Mouse (Mus musculus) embryonic facial prominence, embryonic 13.5 days (tissue): ENCODE measurements around the gene Fbxl15. TPM values are rescaled to one million over a fixed set of nuclear protein-coding genes. Genes with fewer than 3 reads are reported as not detected.

ENCODE experiments used
- ATAC-seq: fragments of 200-750 bp; cut with Nextera tagmentation; 2 replicates; pipeline ENCODE4 v1.8.0; 2017; ENCODE audit warnings: low read depth; ENCODE audit not compliant: insufficient number of reproducible peaks, insufficient read depth, low FRiP score, low TSS enrichment
- H3K27ac ChIP-seq: fragments of 300-500 bp; sonication (generic); 2 replicates; pipeline ENCODE4 v1.5.1; 2015; ENCODE audit warnings: moderate library complexity, mild to moderate bottlenecking, inconsistent platforms
- H3K27me3 ChIP-seq: fragments of 300-500 bp; sonication (generic); 2 replicates; pipeline ENCODE4 v1.6.1; 2015; ENCODE audit warnings: mild to moderate bottlenecking, inconsistent platforms
- H3K36me3 ChIP-seq: fragments of 300-500 bp; sonication (generic); 2 replicates; pipeline ENCODE4 v1.6.1; 2015; ENCODE audit warnings: mild to moderate bottlenecking, inconsistent platforms
- H3K4me1 ChIP-seq: fragments of 300-500 bp; sonication (generic); 2 replicates; pipeline ENCODE4 v1.6.1; 2015; ENCODE audit warnings: inconsistent platforms
- H3K4me2 ChIP-seq: fragments of 300-500 bp; sonication (generic); 2 replicates; pipeline ENCODE4 v1.6.1; 2015; ENCODE audit warnings: moderate library complexity, mild to moderate bottlenecking, inconsistent platforms
- H3K4me3 ChIP-seq: fragments of 300-500 bp; sonication (generic); 2 replicates; pipeline ENCODE4 v1.5.1; 2015; ENCODE audit warnings: mild to moderate bottlenecking, inconsistent platforms
- H3K9ac ChIP-seq: fragments of 300-500 bp; sonication (generic); 2 replicates; pipeline ENCODE4 v1.6.1; 2015; ENCODE audit warnings: mild to moderate bottlenecking, inconsistent platforms
- H3K9me3 ChIP-seq: fragments of 300-500 bp; sonication (generic); 2 replicates; pipeline ENCODE4 v1.6.1; 2016; ENCODE audit warnings: inconsistent platforms
- WGBS: fragments of 180-500 bp; shearing (Covaris S2); methylation state at CpG from one replicate; pipeline ENCODE4 v1.1.7; 2015; ENCODE audit warnings: mixed read lengths; 5-methylcytosine and 5-hydroxymethylcytosine counted together
- polyA plus RNA-seq: library from polyadenylated mRNA; unstranded; fragments of >200 nt; fragmentation: Nextera tagmentation; extraction: Ambion mirVana; gene quantifications from 2 replicates; pipeline ENCODE4 v1.2.1, GENCODE M21; 2015

Gene Fbxl15
- polyA plus RNA-seq, 1 experiment from 2014 or later = 16.5 TPM

DNA sequence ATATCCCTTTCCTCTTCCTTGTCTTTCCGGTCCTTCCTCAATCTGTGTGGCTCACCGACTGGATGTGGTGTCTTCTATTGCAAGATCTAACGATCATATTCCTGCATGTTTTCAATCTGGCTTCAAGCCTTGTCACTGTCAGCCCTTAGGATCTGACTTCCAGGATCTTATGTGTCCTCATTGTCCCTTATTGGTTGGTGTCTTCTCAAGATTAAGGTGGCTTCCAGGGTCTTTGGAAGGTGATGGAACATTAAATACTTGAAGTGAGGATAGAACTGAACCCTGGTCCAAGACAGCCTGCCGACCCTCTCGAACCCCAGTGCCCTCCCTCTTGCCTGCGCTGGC lies 10.9 kb downstream of the Fbxl15 start:
- WGBS = 50% methylated on average over 6 of the region's 6 CpGs
- Histone ChIP-seq H3K36me3 (no peaks in the 10 kb centered on the region), H3K9ac (peak overlapping the region; percentile 49; the same call in 1 of the 2 replicates), H3K27me3 (no peaks in the 10 kb centered on the region), H3K4me3 (peak overlapping the region; percentile 72), H3K4me1 (peaks cover 21% of the 10 kb centered on the region), H3K4me2 (peak overlapping the region; percentile 50), H3K27ac (no peak overlapping the region), H3K9me3 (no peaks in the 10 kb centered on the region)
- no peak for ATAC-seq

DNA sequence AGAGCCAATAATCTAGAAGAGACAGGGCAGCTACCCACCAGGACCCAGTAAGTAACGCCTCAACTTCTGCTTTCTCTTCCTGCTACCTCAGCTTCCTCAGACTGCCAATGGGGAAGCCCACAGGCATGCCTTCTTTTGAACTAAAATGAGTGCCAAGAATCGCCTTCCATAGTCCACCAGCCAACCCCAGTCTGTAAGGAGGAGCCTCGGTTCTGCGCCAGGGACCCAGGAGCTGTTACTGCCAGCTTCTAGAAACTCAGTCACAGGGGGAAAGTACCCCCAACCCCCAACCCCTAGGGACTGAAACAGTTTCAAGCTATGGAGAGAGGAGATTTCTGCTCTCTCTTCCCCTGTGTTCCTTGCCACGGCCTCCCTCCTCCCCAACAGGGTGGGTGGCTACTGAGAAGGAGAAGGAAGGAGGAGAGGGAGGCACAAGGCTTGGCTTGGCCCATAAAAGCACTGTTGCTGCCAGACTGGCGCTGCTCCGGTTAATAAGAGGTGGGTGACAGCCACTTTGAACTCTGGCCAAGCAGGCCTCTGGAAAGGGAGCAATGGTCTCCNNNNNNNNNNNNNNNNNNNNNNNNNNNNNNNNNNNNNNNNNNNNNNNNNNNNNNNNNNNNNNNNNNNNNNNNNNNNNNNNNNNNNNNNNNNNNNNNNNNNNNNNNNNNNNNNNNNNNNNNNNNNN lies 11.4 kb downstream of the Fbxl15 start:
- peaks cover 21% of the 10 kb centered on the region for H3K4me1 ChIP-seq
- 0 out of 2 replicates have a peak overlapping the region, but pooled peaks have one; percentile 49 for H3K9ac ChIP-seq
- no peaks in the 10 kb centered on the region for H3K36me3 ChIP-seq
- H3K27ac ChIP-seq = no peak overlapping the region
- no peak overlapping the region for H3K4me3 ChIP-seq
- 78% methylated on average over 7 of the region's 7 CpGs for WGBS
- H3K4me2 ChIP-seq = peak overlapping the region; percentile 50
- peaks cover 3% of the 10 kb centered on the region for H3K27me3 ChIP-seq
- H3K9me3 ChIP-seq = no peaks in the 10 kb centered on the region
- ATAC-seq = no peak

DNA sequence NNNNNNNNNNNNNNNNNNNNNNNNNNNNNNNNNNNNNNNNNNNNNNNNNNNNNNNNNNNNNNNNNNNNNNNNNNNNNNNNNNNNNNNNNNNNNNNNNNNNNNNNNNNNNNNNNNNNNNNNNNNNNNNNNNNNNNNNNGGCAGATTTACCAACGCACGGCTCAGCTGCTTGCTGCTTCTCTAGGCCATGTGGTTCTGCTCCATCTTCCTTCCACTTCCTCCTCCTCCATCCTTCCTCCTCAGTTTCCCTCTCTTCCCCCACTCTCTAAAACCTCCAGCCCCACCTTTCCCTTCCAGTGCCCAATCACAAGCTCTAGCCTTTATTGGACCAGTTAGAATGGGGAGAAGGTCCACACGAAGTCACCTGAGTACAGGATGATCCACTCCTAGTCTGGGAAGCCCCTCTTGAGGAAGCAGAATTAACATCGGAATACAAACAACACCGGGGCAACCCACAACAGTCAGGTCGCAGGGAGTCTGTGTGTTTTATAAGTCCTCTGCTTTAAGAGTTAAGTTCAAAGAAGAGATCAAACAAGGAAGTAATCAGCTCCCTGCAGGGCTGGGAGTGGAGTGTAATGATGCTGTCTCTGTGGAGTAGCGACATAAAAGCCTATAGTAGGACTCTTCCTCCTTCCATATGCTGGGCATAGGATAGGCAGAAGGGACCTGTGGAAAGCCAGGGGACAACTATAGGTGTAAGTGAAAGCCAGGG lies 16.9 kb downstream of the Fbxl15 start:
- no peak for ATAC-seq
- H3K9me3 ChIP-seq = no peaks in the 10 kb centered on the region
- WGBS = 26% methylated on average over 7 of the region's 7 CpGs
- no peak overlapping the region for H3K4me3 ChIP-seq
- H3K4me1 ChIP-seq = peaks cover 11% of the 10 kb centered on the region
- H3K27me3 ChIP-seq = peaks cover 21% of the 10 kb centered on the region
- no peak overlapping the region for H3K4me2 ChIP-seq
- no peak overlapping the region for H3K9ac ChIP-seq
- no peaks in the 10 kb centered on the region for H3K36me3 ChIP-seq
- no peak overlapping the region for H3K27ac ChIP-seq

DNA sequence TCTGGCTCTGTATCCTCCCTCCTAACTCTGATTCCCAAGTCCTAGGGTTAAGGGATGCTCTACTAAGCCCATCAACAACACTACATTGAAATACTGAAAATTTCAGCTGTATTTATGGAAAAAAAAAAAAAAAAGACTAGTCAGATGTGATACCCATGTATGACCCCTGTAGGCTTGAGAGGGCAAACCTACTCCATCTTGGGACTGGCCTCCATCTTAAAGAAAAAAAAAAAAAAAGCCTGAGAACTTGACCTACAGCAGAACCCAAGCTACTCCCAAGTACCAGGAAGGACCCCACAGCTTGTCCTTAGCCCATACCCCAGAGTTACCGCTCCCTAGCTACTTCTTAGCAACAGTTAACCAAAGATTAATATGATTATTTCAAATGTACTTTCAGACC lies 19.2 kb downstream of the Fbxl15 start:
- Histone ChIP-seq H3K4me1 (peaks cover 15% of the 10 kb centered on the region), H3K9ac (no peak overlapping the region), H3K36me3 (no peaks in the 10 kb centered on the region), H3K27me3 (peaks cover 26% of the 10 kb centered on the region), H3K4me3 (no peak overlapping the region), H3K9me3 (no peaks in the 10 kb centered on the region), H3K4me2 (no peak overlapping the region), H3K27ac (no peak overlapping the region)
- WGBS = 97% methylated on average over 1 of the region's 1 CpGs
- ATAC-seq = no peak

DNA sequence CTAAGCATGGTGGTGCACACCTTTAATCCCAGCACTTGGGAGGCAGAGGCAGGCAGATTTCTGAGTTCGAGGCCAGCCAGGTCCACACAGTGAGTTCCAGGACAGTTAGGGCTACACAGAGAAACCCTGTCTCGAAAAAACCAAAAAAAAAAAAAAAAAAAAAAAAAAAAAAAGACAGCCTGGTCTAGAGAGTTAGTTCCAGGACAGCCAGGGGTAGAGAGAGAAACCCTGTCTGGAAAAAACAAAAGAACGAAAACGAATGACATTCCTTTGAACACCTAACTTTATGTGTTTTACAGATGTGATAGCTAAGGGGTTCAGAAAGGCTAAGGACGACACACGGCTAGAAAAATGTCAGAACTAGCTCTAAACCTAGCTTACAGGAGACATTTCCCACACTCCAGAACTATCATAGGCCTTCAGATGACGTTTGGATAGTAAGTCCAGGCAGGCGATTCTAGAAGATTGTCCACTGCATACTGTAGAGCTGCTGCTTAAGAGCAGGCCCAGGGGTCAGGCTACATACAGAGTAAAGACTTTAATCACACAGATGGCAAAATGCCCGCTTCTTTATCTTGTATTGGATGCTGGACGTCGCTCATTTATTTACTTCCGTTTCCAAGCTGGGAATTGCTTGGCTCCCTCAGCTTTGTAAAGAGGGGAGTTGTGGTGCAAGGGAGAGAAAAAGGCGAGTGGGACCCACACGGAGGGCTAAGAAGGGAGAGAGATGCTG lies 20.1 kb downstream of the Fbxl15 start:
- Histone ChIP-seq H3K9ac (peak overlapping the region; percentile 86), H3K4me2 (peak overlapping the region; percentile 76), H3K27me3 (peaks cover 26% of the 10 kb centered on the region), H3K4me1 (peaks cover 15% of the 10 kb centered on the region), H3K36me3 (no peaks in the 10 kb centered on the region), H3K9me3 (no peaks in the 10 kb centered on the region), H3K4me3 (peak overlapping the region; percentile 69), H3K27ac (peak overlapping the region; percentile 72)
- ATAC-seq = no peak
- WGBS = 31% methylated on average over 14 of the region's 14 CpGs

DNA sequence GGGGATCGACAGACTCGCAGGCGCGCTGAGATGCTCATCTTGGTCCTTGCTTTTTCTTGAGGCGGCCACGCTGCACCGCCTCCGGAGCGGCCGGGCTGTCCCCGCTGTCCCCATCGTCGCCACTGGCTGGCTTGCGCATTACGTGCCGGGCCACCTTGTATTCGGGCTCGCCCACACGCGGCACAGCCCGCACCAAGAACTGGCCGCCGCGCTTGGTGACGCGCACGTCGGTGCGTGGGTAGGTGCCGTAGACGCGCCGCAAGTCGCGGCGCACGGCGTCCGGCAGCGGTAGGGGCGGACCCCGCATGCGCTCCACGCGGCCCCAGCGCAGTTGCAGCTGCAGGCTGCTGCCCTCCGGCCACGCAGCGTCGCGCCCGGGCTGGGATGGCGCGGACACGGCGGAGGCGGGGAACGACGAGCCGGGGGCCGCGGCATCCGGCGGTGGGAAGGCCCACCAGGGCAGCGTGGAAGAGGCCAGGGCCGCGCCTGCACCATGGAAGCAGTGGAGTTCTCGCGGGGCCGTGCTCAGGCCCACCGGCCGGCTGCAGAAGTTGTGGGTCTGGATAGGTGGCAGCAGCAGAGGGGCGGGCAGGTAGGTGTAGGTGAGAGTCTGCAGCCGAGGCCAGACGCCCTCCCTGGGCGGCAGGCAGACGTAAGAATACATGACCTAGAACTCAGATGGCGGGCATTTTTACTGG lies 20.9 kb downstream of the Fbxl15 start:
- Histone ChIP-seq H3K36me3 (no peaks in the 10 kb centered on the region), H3K27me3 (peaks cover 26% of the 10 kb centered on the region), H3K4me1 (peaks cover 15% of the 10 kb centered on the region), H3K4me3 (peak overlapping the region; percentile 69), H3K4me2 (peak overlapping the region; percentile 76), H3K9me3 (no peaks in the 10 kb centered on the region), H3K27ac (peak overlapping the region; percentile 72), H3K9ac (peak overlapping the region; percentile 86)
- WGBS = under 1% methylated on average over 78 of the region's 78 CpGs
- ATAC-seq = peak; percentile 81

DNA sequence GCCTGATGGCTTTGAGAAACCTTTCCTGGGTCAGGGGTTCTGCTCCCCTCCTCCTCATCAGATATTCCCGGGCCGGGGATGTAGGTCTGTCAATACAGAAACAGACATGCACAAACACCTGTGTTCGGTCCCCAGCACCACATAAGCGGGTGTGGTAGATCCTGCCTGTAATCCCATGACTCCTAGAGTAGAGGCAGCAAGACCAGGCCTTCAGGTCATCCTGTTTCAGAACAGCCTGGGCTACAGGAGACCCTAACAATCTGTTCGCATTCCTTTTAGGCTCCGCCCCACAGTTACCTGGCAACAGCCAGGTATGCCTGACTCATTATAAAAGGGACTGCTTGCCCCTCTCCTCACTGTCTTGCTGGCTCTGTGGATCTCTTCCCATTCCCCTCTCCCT lies 21.6 kb downstream of the Fbxl15 start:
- Histone ChIP-seq H3K27me3 (peaks cover 21% of the 10 kb centered on the region), H3K36me3 (no peaks in the 10 kb centered on the region), H3K4me2 (peak overlapping the region; percentile 76), H3K9me3 (no peaks in the 10 kb centered on the region), H3K4me3 (peak overlapping the region; percentile 69), H3K27ac (no peak overlapping the region), H3K9ac (peak overlapping the region; percentile 86), H3K4me1 (peaks cover 15% of the 10 kb centered on the region)
- WGBS = 21% methylated on average over 6 of the region's 6 CpGs
- no peak for ATAC-seq

DNA sequence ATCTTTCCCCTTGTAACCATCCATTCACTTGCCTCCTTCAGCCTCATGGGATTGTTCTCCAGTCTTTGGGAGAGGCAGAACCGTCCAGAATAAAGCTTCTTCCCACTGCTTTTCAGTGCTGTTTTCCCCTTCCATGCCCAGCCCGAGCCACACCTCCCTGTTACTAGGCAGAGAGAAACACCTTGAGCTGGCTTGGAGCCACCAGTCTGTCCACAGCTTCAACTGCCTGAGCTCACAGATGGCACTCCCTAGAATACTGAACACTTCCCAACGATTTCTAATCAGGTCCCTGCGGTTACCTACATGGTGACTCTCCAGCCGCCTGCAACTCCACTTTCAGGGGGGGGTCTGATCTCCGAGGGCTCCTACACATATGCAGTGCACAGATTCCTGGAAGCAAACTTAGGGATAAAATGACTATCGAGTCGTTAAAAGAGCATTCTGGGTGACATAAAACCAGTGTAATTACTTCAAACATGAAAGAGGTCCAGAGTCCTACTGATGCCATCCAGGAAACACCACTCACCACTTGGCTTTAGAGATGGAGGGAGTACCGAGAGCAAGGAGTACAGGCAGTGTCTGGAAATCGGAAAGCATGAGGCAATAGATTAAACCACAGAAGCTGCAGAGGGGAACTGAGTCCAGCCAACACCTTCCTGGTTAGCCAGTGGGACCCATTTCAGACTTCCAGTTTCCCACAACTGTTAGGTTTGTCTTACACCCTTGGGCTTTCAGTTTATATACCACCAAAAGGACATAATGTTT lies 22.4 kb downstream of the Fbxl15 start, which contains the start of gene 2310034G01Rik:
Gene 2310034G01Rik, minus strand, starts transcription at position 135 of the 765 bp plus-strand sequence.
- Histone ChIP-seq H3K27ac (peak within 1 kb of the TSS; percentile 72), H3K4me1 (peaks cover 15% of the 10 kb centered on the region), H3K4me3 (peak within 1 kb of the TSS; percentile 69), H3K9ac (peak within 1 kb of the TSS; percentile 86), H3K36me3 (no peaks in the 10 kb centered on the region), H3K27me3 (peaks cover 15% of the 10 kb centered on the region), H3K4me2 (peak within 1 kb of the TSS; percentile 76), H3K9me3 (no peaks in the 10 kb centered on the region)
- WGBS = 60% methylated on average over 10 of the region's 10 CpGs
- no peak for ATAC-seq

DNA sequence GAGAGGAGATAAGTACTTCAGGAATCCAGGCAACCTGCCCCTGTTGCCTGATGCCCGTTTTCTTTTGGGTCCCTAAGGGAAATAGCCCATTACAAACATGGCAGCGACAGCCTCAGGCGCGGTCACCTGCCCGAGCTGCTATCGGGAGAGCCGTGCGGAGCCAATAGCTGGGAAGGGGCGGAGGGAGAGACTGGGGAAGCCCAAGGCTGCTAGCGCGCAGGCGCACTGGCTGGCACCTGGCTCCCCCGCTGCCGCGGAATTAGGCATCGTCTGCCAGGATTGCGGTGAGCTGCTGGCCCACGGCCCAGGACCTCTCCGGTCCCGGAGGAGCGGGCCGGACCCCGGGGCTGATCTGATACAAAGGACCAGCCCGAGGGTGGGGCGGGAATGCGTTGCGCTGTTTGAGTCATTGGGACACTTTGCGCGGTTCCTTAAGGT lies 28.7 kb downstream of the Fbxl15 start:
- Histone ChIP-seq H3K9ac (peak overlapping the region; percentile 65), H3K27me3 (peaks cover 35% of the 10 kb centered on the region), H3K4me3 (peak overlapping the region; percentile 49), H3K4me1 (peaks cover 5% of the 10 kb centered on the region), H3K4me2 (peak overlapping the region; percentile 79), H3K36me3 (no peaks in the 10 kb centered on the region), H3K9me3 (no peaks in the 10 kb centered on the region), H3K27ac (no peak overlapping the region)
- under 1% methylated on average over 29 of the region's 29 CpGs for WGBS
- peak; percentile 69 for ATAC-seq

DNA sequence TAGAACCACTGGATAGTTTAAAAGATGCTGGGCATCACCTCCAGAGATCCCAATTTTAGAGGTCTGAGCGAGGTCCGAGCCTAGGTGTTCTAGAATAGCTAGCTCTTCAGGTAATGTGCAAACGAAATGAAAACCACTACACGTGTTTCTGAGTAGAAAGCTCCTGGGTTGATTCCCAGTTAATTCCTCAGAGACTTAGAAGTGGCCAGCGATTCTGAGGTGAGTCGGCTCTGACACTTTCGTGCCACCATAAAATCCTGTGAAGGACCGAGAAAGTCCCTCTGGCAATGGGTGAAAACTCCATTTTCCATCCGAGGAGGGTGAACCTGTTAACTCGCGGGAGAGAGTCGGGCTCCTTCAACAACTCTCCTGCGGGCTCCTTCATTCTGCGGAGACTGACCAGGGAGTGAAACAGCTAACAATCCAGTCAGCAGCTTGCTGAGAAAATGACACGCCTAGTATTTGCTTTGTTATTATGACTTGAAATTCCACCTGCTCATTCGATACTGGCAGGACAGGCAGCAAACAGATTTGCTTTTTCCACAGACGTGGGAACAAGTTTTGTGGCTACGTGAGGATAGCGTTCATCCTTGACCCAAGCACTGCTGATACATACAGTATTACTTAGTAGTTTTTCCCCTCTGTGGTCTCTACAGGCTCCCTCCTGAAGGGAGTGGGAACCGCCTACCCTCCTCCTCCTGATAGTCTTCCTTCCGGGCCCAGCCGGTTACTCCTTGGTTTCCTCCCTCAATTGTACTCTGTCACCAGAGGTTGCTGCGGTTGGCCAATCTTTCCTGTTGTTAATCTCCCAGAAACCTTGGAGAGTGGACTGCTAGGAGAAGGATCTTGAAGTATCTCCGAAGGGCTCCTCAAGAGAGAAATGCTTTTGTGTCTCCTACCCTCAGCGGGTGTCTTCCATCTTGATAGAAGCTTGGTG lies 29.6 kb downstream of the Fbxl15 start:
- Histone ChIP-seq H3K4me1 (peaks cover 5% of the 10 kb centered on the region), H3K36me3 (no peaks in the 10 kb centered on the region), H3K27ac (no peak overlapping the region), H3K9me3 (no peaks in the 10 kb centered on the region), H3K4me3 (peak overlapping the region; percentile 49), H3K4me2 (peak overlapping the region; percentile 79), H3K9ac (peak overlapping the region; percentile 65; the same call in 1 of the 2 replicates), H3K27me3 (peaks cover 35% of the 10 kb centered on the region)
- WGBS = 15% methylated on average over 25 of the region's 25 CpGs
- no peak for ATAC-seq
